Mouse (Mus musculus) embryonic fibroblast, embryonic 13.5 days (primary cell): ENCODE measurements at regions not wholly inside any gene's neighbourhood (a gene's known extent, or its start where the extent isn't known, plus 50 kb on each side); places are given as distances from the start of the nearest gene placed in this dataset.
A peak's percentile ranks its signal among the peaks of the same experiment; 100 is the strongest.
"Not testable (repeated sequence)": the region's sequence is repeated elsewhere in the genome, so short reads cannot be mapped to it uniquely, and the experiment has no call there.

Experiments
- H3K27ac ChIP-seq: 2 replicates; pipeline ENCODE4 v1.5.1; 2012; ENCODE audit warnings: low read length, control low read depth, inconsistent platforms; ENCODE audit not compliant: insufficient read depth
- H3K4me1 ChIP-seq: 2 replicates; pipeline ENCODE4 v1.6.1; 2011; ENCODE audit warnings: low read length; ENCODE audit not compliant: control insufficient read depth, insufficient read depth
- H3K4me3 ChIP-seq: 2 replicates; pipeline ENCODE4 v1.5.1; 2011; ENCODE audit warnings: mild to moderate bottlenecking, control low read depth, low read length; ENCODE audit not compliant: insufficient read depth
- CTCF ChIP-seq: IDR thresholded peaks from 2 replicates; pipeline ENCODE4 v1.5.1; 2011; ENCODE audit warnings: mild to moderate bottlenecking, control low read depth, low read length, moderate library complexity, borderline replicate concordance; ENCODE audit not compliant: insufficient read depth
- POLR2A ChIP-seq: IDR thresholded peaks from 2 replicates; pipeline ENCODE4 v1.6.1; 2011; ENCODE audit warnings: low read depth, mild to moderate bottlenecking, control low read depth, low read length, moderate library complexity

GRCm38 (mm10) chr3:9067048-9067447 is 542.8 kb downstream of the Zfp704 start:
- Histone ChIP-seq H3K27ac (no peak overlapping the region), H3K4me1 (no peaks in the 10 kb centered on the region), H3K4me3 (no peak overlapping the region)
- peak; percentile 64 for TF ChIP-seq CTCF
- no peak for TF ChIP-seq POLR2A

GRCm38 (mm10) chr3:9066374-9066773 is 543.5 kb downstream of the Zfp704 start:
- H3K4me1 ChIP-seq = no peaks in the 10 kb centered on the region
- no peak for TF ChIP-seq CTCF
- H3K27ac ChIP-seq = no peak overlapping the region
- H3K4me3 ChIP-seq = no peak overlapping the region

- H3K4me1 ChIP-seq = no peaks in the 10 kb centered on the region
Observed at GRCm38 (mm10) chr3:9065892-9066291, 544.0 kb downstream of the Zfp704 start.

GRCm38 (mm10) chr3:9064266-9065031 is 545.4 kb downstream of the Zfp704 start:
- H3K4me1 ChIP-seq = no peaks in the 10 kb centered on the region
- no peak overlapping the region for H3K4me3 ChIP-seq
- TF ChIP-seq POLR2A (no peak), CTCF (peak; percentile 71)
- H3K27ac ChIP-seq = no peak overlapping the region

More at GRCm38 (mm10) chr3:9065892-9066291, 544.0 kb downstream of the Zfp704 start:
- TF ChIP-seq CTCF (no peak), POLR2A (no peak)
- Histone ChIP-seq H3K27ac (no peak overlapping the region), H3K4me3 (no peak overlapping the region)

GRCm38 (mm10) chr3:9063662-9064061 is 546.2 kb downstream of the Zfp704 start:
- Histone ChIP-seq H3K27ac (no peak overlapping the region), H3K4me3 (no peak overlapping the region), H3K4me1 (no peaks in the 10 kb centered on the region)
- TF ChIP-seq POLR2A = no peak
- TF ChIP-seq CTCF = no peak

- TF ChIP-seq POLR2A = no peak
- TF ChIP-seq CTCF = no peak
- H3K4me1 ChIP-seq = no peaks in the 10 kb centered on the region
- no peak overlapping the region for H3K27ac ChIP-seq
- H3K4me3 ChIP-seq = no peak overlapping the region
Observed at GRCm38 (mm10) chr3:9061396-9061795, 548.5 kb downstream of the Zfp704 start.

DNA sequence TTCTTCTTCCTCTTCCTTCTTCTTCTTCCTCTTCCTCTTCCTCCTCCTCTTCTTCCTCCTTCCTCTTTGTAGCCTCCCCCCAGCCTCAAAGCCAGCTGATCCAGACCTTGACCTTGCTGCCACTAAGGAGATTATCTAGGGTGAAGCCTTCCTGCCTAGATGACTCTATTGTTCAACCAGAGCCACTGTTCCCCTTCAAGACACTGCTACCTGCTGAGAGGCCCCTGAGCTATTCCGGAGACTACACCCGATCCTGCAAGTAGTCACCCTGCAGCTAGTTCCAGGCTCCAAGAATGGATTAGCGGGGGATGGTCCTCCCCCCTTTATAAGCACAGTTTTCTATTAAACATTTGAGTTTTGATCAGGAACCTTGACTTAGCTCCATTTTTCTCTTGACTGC is 552.2 kb downstream of the Zfp704 start:
- not testable (repeated sequence) for H3K4me3 ChIP-seq, H3K4me1 ChIP-seq, H3K27ac ChIP-seq

GRCm38 (mm10) chr3:9056846-9057245 is 553.0 kb downstream of the Zfp704 start:
- no peak for TF ChIP-seq CTCF
- TF ChIP-seq POLR2A = no peak
- Histone ChIP-seq H3K4me3 (no peak overlapping the region), H3K27ac (no peak overlapping the region), H3K4me1 (no peaks in the 10 kb centered on the region)

DNA sequence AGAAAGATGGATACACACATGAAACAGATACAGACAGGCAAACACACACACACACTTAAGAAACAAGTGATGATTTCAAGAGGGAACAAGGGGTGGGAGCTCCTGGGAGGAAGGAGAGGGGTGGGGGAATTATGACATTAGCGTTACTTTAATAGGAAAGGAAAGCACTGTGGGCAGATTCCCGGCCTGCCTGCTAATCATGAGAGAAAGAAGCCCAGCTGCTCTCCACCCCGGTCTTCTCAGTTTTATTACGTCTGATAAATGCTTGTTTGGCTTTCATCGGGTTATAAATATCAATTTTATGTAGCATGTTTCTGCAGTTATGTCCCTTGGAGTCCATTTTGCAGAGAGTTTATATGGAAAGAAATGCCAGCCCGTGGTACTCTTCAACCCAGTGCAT is 554.1 kb downstream of the Zfp704 start:
- H3K4me3 ChIP-seq = no peak overlapping the region
- no peak overlapping the region for H3K27ac ChIP-seq
- TF ChIP-seq CTCF (no peak), POLR2A (no peak)

More for the DNA sequence above, 554.1 kb downstream of the Zfp704 start:
- no peaks in the 10 kb centered on the region for H3K4me1 ChIP-seq
